8 mouse cellular contexts compared by ENCODE assay signal in the genomic region with DNA sequence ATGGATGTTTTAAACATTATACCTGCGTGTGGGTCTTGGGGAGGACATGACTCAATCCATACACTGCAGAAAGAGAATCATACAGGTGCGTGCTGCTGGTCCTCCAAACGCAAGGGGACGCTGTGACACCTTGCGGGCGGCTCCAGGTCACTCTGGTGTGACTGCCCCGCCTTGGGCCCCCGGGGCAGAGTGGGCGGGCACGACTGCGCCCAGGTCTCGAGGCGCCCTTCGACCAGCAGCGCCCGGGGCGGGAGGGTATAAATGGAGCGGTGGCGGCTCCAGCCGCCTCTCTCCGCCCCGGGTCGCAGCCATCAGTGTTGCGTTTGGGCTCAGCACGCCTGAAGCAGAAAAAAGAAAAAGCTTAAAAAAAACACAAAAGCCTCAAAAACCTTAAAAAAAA. TPM values are rescaled to one million over a fixed set of nuclear protein-coding genes. Genes with fewer than 3 reads are reported as not detected.
DNase-seq lines count a peak whose midpoint lies in the region; ATAC-seq lines count a peak whose summit lies in the region.

No protein-coding gene starts in this region.

- peak; percentile 92 to 93 for DNase-seq in adrenal gland, adult 18-20 months (ENCODE audit: low spot score in 2 of 2)
- DNase-seq in embryo, embryonic 10.5 days (ENCODE audit: low spot score), result peak; percentile 93
- DNase-seq in gastrocnemius, postnatal 14 days, result peak; percentile 93
- DNase-seq in left cerebral cortex, postnatal 10 days (ENCODE audit: extremely low spot score in 1 of 2, low spot score in 2 of 2), result peak; percentile 79 to 93
- peak; percentile 88 to 90 for DNase-seq in right cerebral cortex, postnatal 10 days (ENCODE audit: low spot score in 2 of 2)
- DNase-seq in urinary bladder, postnatal 14 days (ENCODE audit: low spot score), result peak; percentile 92

- ATAC-seq in inflammation-experienced regulatory T-cells, adult 6 months, result peak; percentile 88
- ATAC-seq in megakaryocyte progenitor cell, adult 5-6 weeks (replicated peaks; ENCODE audit: poor library complexity), result peak; percentile 85

- intact Hi-C loops in gastrocnemius, postnatal 14 days (cut with DNase I; ENCODE audit: low total_unique reads), result no loop called here
- intact Hi-C loops in left cerebral cortex, postnatal 10 days (cut with DNase I), result no loop called here

RNA-seq across cellular contexts. Expression of a gene that starts 20.3 kb away (rescaled TPM):
- 10 to 100 TPM; 93.9 to 99.8 TPM for total RNA-seq in adrenal gland, adult 18-20 months (2021)
- total RNA-seq in gastrocnemius, postnatal 14 days (2021), result 100 to 1,000 TPM; 286 to 288 TPM
- 10 to 100 TPM; 13.5 to 18.7 (median 14.7) TPM for polyA plus RNA-seq in inflammation-experienced regulatory T-cells, adult 6 months (2017; shearing (Covaris generic))
- 10 to 100 TPM; 42.4 to 47.5 TPM for total RNA-seq in left cerebral cortex, postnatal 10 days (2021)
- total RNA-seq in megakaryocyte progenitor cell, adult 5-6 weeks (2015), result 141 and 168 TPM in 2 replicates
- 118 and 136 TPM in 2 replicates for total RNA-seq in megakaryocyte progenitor cell, adult 5-6 weeks (2017)

RNA-seq across cellular contexts. Expression of a gene that starts 40.9 kb away (rescaled TPM):
- total RNA-seq in adrenal gland, adult 18-20 months (2021), result not detected
- total RNA-seq in gastrocnemius, postnatal 14 days (2021), result under 1 TPM in 1 of 2 experiments, not detected in 1; 0.20 TPM
- not detected for polyA plus RNA-seq in inflammation-experienced regulatory T-cells, adult 6 months (2017; shearing (Covaris generic))
- total RNA-seq in left cerebral cortex, postnatal 10 days (2021), result not detected
- total RNA-seq in megakaryocyte progenitor cell, adult 5-6 weeks (2015), result not detected in 2 replicates
- total RNA-seq in megakaryocyte progenitor cell, adult 5-6 weeks (2017), result not detected in 2 replicates

RNA-seq across cellular contexts. Expression of a gene that starts 49.1 kb away (rescaled TPM):
- total RNA-seq in adrenal gland, adult 18-20 months (2021), result 10 to 100 TPM in 1 of 2 experiments, 1 to 10 TPM in 1; 4.7 to 11.3 TPM
- total RNA-seq in gastrocnemius, postnatal 14 days (2021), result 10 to 100 TPM; 11.8 to 18.1 TPM
- polyA plus RNA-seq in inflammation-experienced regulatory T-cells, adult 6 months (2017; shearing (Covaris generic)), result under 1 TPM in 1 of 3 experiments, not detected in 2; 0.10 TPM
- 1 to 10 TPM; 6.6 to 7.2 TPM for total RNA-seq in left cerebral cortex, postnatal 10 days (2021)
- not detected in 2 replicates for total RNA-seq in megakaryocyte progenitor cell, adult 5-6 weeks (2015)
- not detected in 2 replicates for total RNA-seq in megakaryocyte progenitor cell, adult 5-6 weeks (2017)

Comparison
In these comparisons a context has a peak if more than half of its experiments do, and no peak if none do; other contexts are left out.
1. Peak in every context shown above with its lines: DNase-seq and ATAC-seq.
2. RNA of a gene that starts 49.1 kb away (total RNA-seq): 11.8 to 18.1 TPM in gastrocnemius, postnatal 14 days, 4.7 to 11.3 TPM in adrenal gland, adult 18-20 months and 6.6 to 7.2 TPM in left cerebral cortex, postnatal 10 days; not detected in megakaryocyte progenitor cell, adult 5-6 weeks; every median in the first group is over 4 times any median in the second.